ENCODE assay signal across 23 mouse cellular contexts in the genomic region with DNA sequence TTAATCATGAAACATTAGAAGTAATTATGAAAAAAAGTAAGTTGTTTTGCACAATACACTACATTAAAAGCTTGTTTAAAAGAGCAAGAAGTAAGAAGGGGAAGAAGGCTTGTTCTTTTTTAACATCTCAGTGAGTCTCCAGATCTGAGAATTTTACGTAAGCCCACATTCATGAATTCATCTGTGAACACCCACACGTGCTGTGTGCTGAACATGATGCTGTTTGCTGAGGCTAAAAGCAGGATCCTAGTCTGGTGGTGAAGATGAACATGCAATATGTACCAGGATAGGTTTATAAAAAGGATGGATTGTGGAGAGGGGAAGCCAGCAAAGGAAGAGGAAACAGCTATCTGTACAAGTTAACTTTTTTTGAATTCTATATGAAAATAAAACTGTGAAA.
DNase-seq lines count a peak whose midpoint lies in the region; ATAC-seq and TF ChIP-seq lines count a peak whose summit lies in the region.
"Had no signal": no experiment of that assay in that cellular context is flagged by ENCODE, and none has a peak within 500 bp of the region (broad histone marks: within the 10 kb centered on the region; RNA-seq: fewer than 3 reads in every experiment).

No protein-coding gene starts in this region.

- no peak overlapping the region for H3K4me3 ChIP-seq in layer of hippocampus, adult 2 months
- no peak overlapping the region for H3K4me3 ChIP-seq in left cerebral cortex, adult 2 months
- no peak overlapping the region for H3K4me3 ChIP-seq in hindbrain, embryonic 10.5 days
- H3K4me3 ChIP-seq: forebrain, embryonic 10.5 days; gastrocnemius, adult 2 months; hindbrain, embryonic 15.5 days; limb, embryonic 13.5 days; liver, embryonic 13.5 days; midbrain, embryonic 10.5 days; neural tube, embryonic 15.5 days had no signal

- H3K27ac ChIP-seq in layer of hippocampus, adult 2 months, result peak overlapping the region; percentile 82
- peak overlapping the region; percentile 77 for H3K27ac ChIP-seq in left cerebral cortex, adult 2 months
- no peak overlapping the region for H3K27ac ChIP-seq in hindbrain, embryonic 10.5 days
- H3K27ac ChIP-seq: forebrain, embryonic 10.5 days; gastrocnemius, adult 2 months; hindbrain, embryonic 15.5 days; limb, embryonic 13.5 days; liver, embryonic 13.5 days; midbrain, embryonic 10.5 days; neural tube, embryonic 15.5 days; stomach, postnatal 0 days had no signal

- no peaks in the 10 kb centered on the region for H3K9me3 ChIP-seq in hindbrain, embryonic 10.5 days
- H3K9me3 ChIP-seq: forebrain, embryonic 10.5 days; hindbrain, embryonic 15.5 days; limb, embryonic 13.5 days; liver, embryonic 13.5 days; midbrain, embryonic 10.5 days; neural tube, embryonic 15.5 days had no signal

- no peaks in the 10 kb centered on the region for H3K4me1 ChIP-seq in hindbrain, embryonic 10.5 days (replicated peaks)
- H3K4me1 ChIP-seq: forebrain, embryonic 10.5 days; hindbrain, embryonic 15.5 days; limb, embryonic 13.5 days; liver, embryonic 13.5 days; midbrain, embryonic 10.5 days; neural tube, embryonic 15.5 days had no signal

- WGBS in hindbrain, embryonic 10.5 days, result 78% methylated on average over 2 of the region's 2 CpGs

- H3K36me3 ChIP-seq in hindbrain, embryonic 10.5 days, result no peaks in the 10 kb centered on the region
- H3K36me3 ChIP-seq: forebrain, embryonic 10.5 days; hindbrain, embryonic 15.5 days; limb, embryonic 13.5 days; liver, embryonic 13.5 days; midbrain, embryonic 10.5 days; neural tube, embryonic 15.5 days had no signal

- peak; percentile 61 for DNase-seq in left cerebral cortex, adult 11 months (ENCODE audit: low spot score)
- no peak for DNase-seq in left cerebral cortex, postnatal 4 days
- DNase-seq in layer of hippocampus, adult 2 months (ENCODE audit: low spot score in 2 of 2), result peak; percentile 26 to 58
- DNase-seq in left cerebral cortex, adult 2 months (ENCODE audit: extremely low spot score in 1 of 2, low spot score in 2 of 2), result no peak
- peak; percentile 37 for DNase-seq in right cerebral cortex, postnatal 25 days
- DNase-seq in hindbrain, embryonic 10.5 days (ENCODE audit: low spot score), result no peak
- DNase-seq: cerebellum, adult 18-20 months; cerebellum, postnatal 14 days; gastrocnemius, adult 2 months; kidney, adult 2 months; kidney, postnatal 10 days; liver, embryonic 13.5 days; lung, embryonic 14.5 days; lung, postnatal 4 days had no signal

- ATAC-seq in megakaryocyte progenitor cell, adult 5-6 weeks (replicated peaks; ENCODE audit: poor library complexity), result no peak
- no peak for ATAC-seq in megakaryocyte-erythroid progenitor cell, adult 5-6 weeks (replicated peaks; ENCODE audit: low FRiP score, low TSS enrichment, poor library complexity, severe bottlenecking)
- ATAC-seq: forebrain, embryonic 16.5 days had no signal

- no peaks in the 10 kb centered on the region for H3K27me3 ChIP-seq in hindbrain, embryonic 10.5 days (ENCODE audit: insufficient read depth, poor library complexity, severe bottlenecking)
- H3K27me3 ChIP-seq: hindbrain, embryonic 15.5 days; limb, embryonic 13.5 days; liver, embryonic 13.5 days; neural tube, embryonic 15.5 days had no signal

- intact Hi-C loops in left cerebral cortex, postnatal 4 days (cut with DNase I), result no loop called here
- intact Hi-C loops in left cerebral cortex, adult 2 months (cut with DNase I), result loop anchor here (5.0 kb wide), 2 partner anchors 71 to 116 kb away; no protein-coding TSS in a partner anchor

- TF ChIP-seq CTCF in layer of hippocampus, adult 2 months (conservative IDR thresholded peaks at IDR 0.05), result no peak
- TF ChIP-seq CTCF in left cerebral cortex, adult 2 months (IDR thresholded peaks at IDR 0.05), result no peak

Comparison
In these comparisons a context has a peak if more than half of its experiments do, and no peak if none do; other contexts are left out.
1. DNase-seq: peak in left cerebral cortex, adult 11 months (single experiment), layer of hippocampus, adult 2 months (2 of 2) and right cerebral cortex, postnatal 25 days (single experiment); none in left cerebral cortex, postnatal 4 days (single experiment), left cerebral cortex, adult 2 months (0 of 2) and hindbrain, embryonic 10.5 days (single experiment).